ENCODE assay signal across 7 mouse cellular contexts in the genomic region with DNA sequence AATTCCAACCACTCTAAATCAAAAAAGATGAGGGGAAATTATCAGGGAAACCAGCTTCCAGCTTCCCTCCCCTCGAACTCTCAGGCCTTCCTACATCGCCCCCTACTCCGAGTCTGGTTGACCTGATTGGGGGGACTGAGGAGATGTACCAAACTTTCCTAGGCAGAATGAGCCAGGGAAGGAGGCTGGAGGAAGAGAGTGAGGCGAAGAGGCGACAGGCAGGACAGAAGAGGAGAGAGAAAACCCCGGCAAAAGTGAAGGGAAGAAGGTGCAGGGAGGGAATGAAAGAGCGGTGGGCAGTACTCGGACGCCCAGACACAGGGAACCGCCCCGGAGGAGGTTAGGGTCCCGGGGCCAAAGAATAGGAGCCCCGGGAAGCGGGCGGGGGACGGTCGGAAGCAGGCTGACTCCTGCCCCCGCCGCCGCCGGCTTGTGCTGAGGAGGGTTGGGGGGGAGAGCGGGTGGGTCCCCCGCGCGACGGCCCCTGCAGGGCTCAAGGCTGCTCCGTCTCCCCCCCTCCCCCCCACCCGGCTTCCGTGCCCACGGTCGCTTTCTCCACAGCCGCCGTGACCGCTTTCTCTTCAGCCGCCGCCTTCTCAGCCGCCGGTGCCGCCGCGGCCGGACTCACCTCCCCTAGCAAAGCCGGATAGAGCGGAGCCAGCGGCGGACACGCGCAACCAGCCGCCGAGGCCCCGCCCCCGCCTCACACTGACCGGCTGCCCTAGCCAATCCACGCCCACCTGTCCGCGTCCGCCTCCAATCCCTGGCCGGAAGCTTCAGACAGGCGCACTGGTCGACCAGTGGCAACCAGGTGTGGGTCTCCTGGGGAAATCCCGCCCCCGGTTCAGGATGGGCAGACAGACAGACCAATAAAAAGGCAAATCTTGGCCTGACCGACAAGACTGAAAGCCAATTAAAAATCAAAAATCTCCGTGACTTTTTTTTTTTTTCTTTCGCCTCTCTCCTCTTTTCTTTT. TPM values are rescaled to one million over a fixed set of nuclear protein-coding genes. Genes with fewer than 3 reads are reported as not detected.
A peak's percentile ranks its signal among the peaks of the same experiment; 100 is the strongest.
DNase-seq lines count a peak whose midpoint lies in the region; ATAC-seq lines count a peak whose summit lies in the region.

A gene (minus strand): TSS at position 597 of the 976 bp plus-strand sequence.

- peak within 1 kb of the TSS; percentile 72 for H3K4me2 ChIP-seq in intestine, embryonic 15.5 days (replicated peaks)

- under 1% methylated on average over 47 of the region's 65 CpGs for WGBS in intestine, embryonic 15.5 days
- WGBS in midbrain, embryonic 10.5 days = under 1% methylated on average over 60 of the region's 65 CpGs

- H3K9ac ChIP-seq in intestine, embryonic 15.5 days = peak within 1 kb of the TSS; percentile 78

- H3K27me3 ChIP-seq in intestine, embryonic 15.5 days (replicated peaks) = 0 out of 2 replicates have a peak, but pooled peaks cover 3% of the 10 kb centered on the region
- H3K27me3 ChIP-seq in midbrain, embryonic 10.5 days (ENCODE audit: low read depth, poor library complexity, severe bottlenecking) = peaks cover 5% of the 10 kb centered on the region; the same call in 1 of the 2 replicates

- peak within 1 kb of the TSS; percentile 82 for H3K4me3 ChIP-seq in intestine, embryonic 15.5 days (replicated peaks)
- H3K4me3 ChIP-seq in midbrain, embryonic 10.5 days = peak within 1 kb of the TSS; percentile 92

- H3K27ac ChIP-seq in intestine, embryonic 15.5 days = peak within 1 kb of the TSS; percentile 86
- peak within 1 kb of the TSS; percentile 95 for H3K27ac ChIP-seq in midbrain, embryonic 10.5 days (replicated peaks)

- peaks cover 17% of the 10 kb centered on the region for H3K4me1 ChIP-seq in intestine, embryonic 15.5 days (replicated peaks)
- peaks cover 34% of the 10 kb centered on the region for H3K4me1 ChIP-seq in midbrain, embryonic 10.5 days

- no peaks in the 10 kb centered on the region for H3K9me3 ChIP-seq in intestine, embryonic 15.5 days
- no peaks in the 10 kb centered on the region for H3K9me3 ChIP-seq in midbrain, embryonic 10.5 days (replicated peaks)

- H3K36me3 ChIP-seq in intestine, embryonic 15.5 days = no peaks in the 10 kb centered on the region
- peaks cover 10% of the 10 kb centered on the region for H3K36me3 ChIP-seq in midbrain, embryonic 10.5 days

- peak; percentile 100 for ATAC-seq in intestine, embryonic 15.5 days

- intact Hi-C loops in gastrocnemius, postnatal 36 days (cut with DNase I) = no loop called here
- intact Hi-C loops in left cerebral cortex, postnatal 25 days (cut with DNase I) = loop anchor here (2.0 to 5.0 kb wide), 2 partner anchors 60 to 130 kb away; a partner anchor contains a TSS

- DNase-seq in adrenal gland, adult 2 months = peak; percentile 100
- peak; percentile 99 for DNase-seq in embryo, embryonic 11.5 days (ENCODE audit: low read depth, low spot score)
- peak; percentile 98 to 99 for DNase-seq in gastrocnemius, postnatal 36 days
- peak; percentile 99 to 100 for DNase-seq in left cerebral cortex, postnatal 25 days (ENCODE audit: low spot score in 2 of 2)
- peak; percentile 99 for DNase-seq in midbrain, embryonic 10.5 days (ENCODE audit: low spot score)
- DNase-seq in right cerebral cortex, postnatal 4 days = peak; percentile 97

RNA-seq across cellular contexts. Expression of the gene that starts here (rescaled TPM):
- 10 to 100 TPM; 37.8 to 75.4 TPM for total RNA-seq in adrenal gland, adult 2 months (2021)
- 29.3 and 30.1 TPM in 2 replicates for polyA plus RNA-seq in adrenal gland, adult 2 months (2012; rRNA removed)
- total RNA-seq in gastrocnemius, postnatal 36 days (2021) = 1 to 10 TPM; 6.5 to 7.9 TPM
- polyA plus RNA-seq in intestine, embryonic 15.5 days (2015; fragmentation: Nextera tagmentation; extraction: Ambion mirVana) = 9.9 and 10.3 TPM in 2 replicates
- 100 to 1,000 TPM; 113 to 115 TPM for total RNA-seq in left cerebral cortex, postnatal 25 days (2021)
- polyA plus RNA-seq in midbrain, embryonic 10.5 days (2016; fragmentation: Nextera tagmentation; extraction: Ambion mirVana) = 18.5 and 21.1 TPM in 2 replicates

Comparison
In these comparisons a context has a peak if more than half of its experiments do, and no peak if none do; other contexts are left out.
1. Peak in every context shown above with its lines: DNase-seq, ATAC-seq, H3K4me3 ChIP-seq and H3K27ac ChIP-seq.
2. RNA of the gene that starts here (total RNA-seq): 113 to 115 TPM in left cerebral cortex, postnatal 25 days and 37.8 to 75.4 TPM in adrenal gland, adult 2 months; 6.5 to 7.9 TPM in gastrocnemius, postnatal 36 days; every median in the first group is over 4 times any median in the second.